Mouse (Mus musculus): ENCODE results near the gene Tmx2. TPM values are rescaled to one million over a fixed set of nuclear protein-coding genes. Genes with fewer than 3 reads are reported as not detected.

Gene Tmx2
- polyA plus RNA-seq, 1 experiment from 2014 or later, result 185 TPM

GRCm38 (mm10) chr2:84703497-84703896 lies 24.6 kb upstream of the Tmx2 start:
- H3K36me3 ChIP-seq (ENCODE audit: control insufficient read depth, insufficient read depth, low read length), result no peaks in the 10 kb centered on the region
- H3K27ac ChIP-seq (ENCODE audit: low read depth, low read length), result no peak overlapping the region
- no peak overlapping the region for H3K9ac ChIP-seq (ENCODE audit: low read depth, low read length)
- no peaks in the 10 kb centered on the region for H3K27me3 ChIP-seq (ENCODE audit: control insufficient read depth, insufficient read depth, low read length)
- no peaks in the 10 kb centered on the region for H3K9me3 ChIP-seq (ENCODE audit: control insufficient read depth, low read length)
- DNase-seq (ENCODE audit: low spot score), result no peak
- H3K4me1 ChIP-seq (replicated peaks; ENCODE audit: control insufficient read depth, insufficient read depth, low read length), result no peaks in the 10 kb centered on the region
- H3K4me3 ChIP-seq (ENCODE audit: low read depth, low read length), result no peak overlapping the region
- 97% methylated on average over 1 of the region's 1 CpGs for WGBS
- ATAC-seq (ENCODE audit: low FRiP score), result no peak
- no peak overlapping the region for H3K4me2 ChIP-seq (replicated peaks; ENCODE audit: low read depth, low read length)

- Histone ChIP-seq H3K4me3 (ENCODE audit: low read depth, low read length) (no peak overlapping the region), H3K9ac (ENCODE audit: low read depth, low read length) (no peak overlapping the region), H3K27ac (ENCODE audit: low read depth, low read length) (no peak overlapping the region), H3K4me2 (replicated peaks; ENCODE audit: low read depth, low read length) (no peak overlapping the region), H3K27me3 (ENCODE audit: control insufficient read depth, insufficient read depth, low read length) (no peaks in the 10 kb centered on the region), H3K4me1 (replicated peaks; ENCODE audit: control insufficient read depth, insufficient read depth, low read length) (no peaks in the 10 kb centered on the region), H3K9me3 (ENCODE audit: control insufficient read depth, low read length) (no peaks in the 10 kb centered on the region), H3K36me3 (ENCODE audit: control insufficient read depth, insufficient read depth, low read length) (peaks cover 12% of the 10 kb centered on the region)
- WGBS, result 95% methylated on average over 5 of the region's 5 CpGs
- ATAC-seq (ENCODE audit: low FRiP score) (no peak), DNase-seq (ENCODE audit: low spot score) (no peak)
Observed at GRCm38 (mm10) chr2:84695007-84695695, 16.2 kb upstream of the Tmx2 start.

- Histone ChIP-seq H3K27ac (ENCODE audit: low read depth, low read length) (no peak overlapping the region), H3K27me3 (ENCODE audit: control insufficient read depth, insufficient read depth, low read length) (no peaks in the 10 kb centered on the region), H3K4me2 (replicated peaks; ENCODE audit: low read depth, low read length) (no peak overlapping the region), H3K9me3 (ENCODE audit: control insufficient read depth, low read length) (no peaks in the 10 kb centered on the region), H3K4me1 (replicated peaks; ENCODE audit: control insufficient read depth, insufficient read depth, low read length) (no peaks in the 10 kb centered on the region), H3K4me3 (ENCODE audit: low read depth, low read length) (no peak overlapping the region), H3K36me3 (ENCODE audit: control insufficient read depth, insufficient read depth, low read length) (peaks cover 28% of the 10 kb centered on the region), H3K9ac (ENCODE audit: low read depth, low read length) (no peak overlapping the region)
- ATAC-seq (ENCODE audit: low FRiP score) (no peak), DNase-seq (ENCODE audit: low spot score) (no peak)
- 91% methylated on average over 12 of the region's 12 CpGs for WGBS
Observed at GRCm38 (mm10) chr2:84690050-84690449, 11.1 kb upstream of the Tmx2 start.

- Histone ChIP-seq H3K36me3 (ENCODE audit: control insufficient read depth, insufficient read depth, low read length) (peaks cover 21% of the 10 kb centered on the region), H3K9ac (ENCODE audit: low read depth, low read length) (no peak overlapping the region), H3K4me1 (replicated peaks; ENCODE audit: control insufficient read depth, insufficient read depth, low read length) (no peaks in the 10 kb centered on the region), H3K4me3 (ENCODE audit: low read depth, low read length) (no peak overlapping the region), H3K27me3 (ENCODE audit: control insufficient read depth, insufficient read depth, low read length) (no peaks in the 10 kb centered on the region), H3K27ac (ENCODE audit: low read depth, low read length) (no peak overlapping the region), H3K4me2 (replicated peaks; ENCODE audit: low read depth, low read length) (no peak overlapping the region), H3K9me3 (ENCODE audit: control insufficient read depth, low read length) (no peaks in the 10 kb centered on the region)
- WGBS, result 73% methylated on average over 2 of the region's 2 CpGs
- no peak for ATAC-seq (ENCODE audit: low FRiP score)
- no peak for DNase-seq (ENCODE audit: low spot score)
Observed at GRCm38 (mm10) chr2:84688080-84688844, 9.3 kb upstream of the Tmx2 start.

- H3K4me2 ChIP-seq (replicated peaks; ENCODE audit: low read depth, low read length), result no peak overlapping the region
- DNase-seq (ENCODE audit: low spot score) (no peak), ATAC-seq (ENCODE audit: low FRiP score) (no peak)
- 91% methylated on average over 6 of the region's 6 CpGs for WGBS
- peaks cover 9% of the 10 kb centered on the region; the same call in 1 of the 2 replicates for H3K36me3 ChIP-seq (ENCODE audit: control insufficient read depth, insufficient read depth, low read length)
- peaks cover 3% of the 10 kb centered on the region for H3K4me1 ChIP-seq (replicated peaks; ENCODE audit: control insufficient read depth, insufficient read depth, low read length)
- no peak overlapping the region for H3K27ac ChIP-seq (ENCODE audit: low read depth, low read length)
- H3K9ac ChIP-seq (ENCODE audit: low read depth, low read length), result no peak overlapping the region
- H3K9me3 ChIP-seq (ENCODE audit: control insufficient read depth, low read length), result no peaks in the 10 kb centered on the region
- H3K4me3 ChIP-seq (ENCODE audit: low read depth, low read length), result no peak overlapping the region
- no peaks in the 10 kb centered on the region for H3K27me3 ChIP-seq (ENCODE audit: control insufficient read depth, insufficient read depth, low read length)
Observed at GRCm38 (mm10) chr2:84682605-84683183, 3.8 kb upstream of the Tmx2 start.

DNA sequence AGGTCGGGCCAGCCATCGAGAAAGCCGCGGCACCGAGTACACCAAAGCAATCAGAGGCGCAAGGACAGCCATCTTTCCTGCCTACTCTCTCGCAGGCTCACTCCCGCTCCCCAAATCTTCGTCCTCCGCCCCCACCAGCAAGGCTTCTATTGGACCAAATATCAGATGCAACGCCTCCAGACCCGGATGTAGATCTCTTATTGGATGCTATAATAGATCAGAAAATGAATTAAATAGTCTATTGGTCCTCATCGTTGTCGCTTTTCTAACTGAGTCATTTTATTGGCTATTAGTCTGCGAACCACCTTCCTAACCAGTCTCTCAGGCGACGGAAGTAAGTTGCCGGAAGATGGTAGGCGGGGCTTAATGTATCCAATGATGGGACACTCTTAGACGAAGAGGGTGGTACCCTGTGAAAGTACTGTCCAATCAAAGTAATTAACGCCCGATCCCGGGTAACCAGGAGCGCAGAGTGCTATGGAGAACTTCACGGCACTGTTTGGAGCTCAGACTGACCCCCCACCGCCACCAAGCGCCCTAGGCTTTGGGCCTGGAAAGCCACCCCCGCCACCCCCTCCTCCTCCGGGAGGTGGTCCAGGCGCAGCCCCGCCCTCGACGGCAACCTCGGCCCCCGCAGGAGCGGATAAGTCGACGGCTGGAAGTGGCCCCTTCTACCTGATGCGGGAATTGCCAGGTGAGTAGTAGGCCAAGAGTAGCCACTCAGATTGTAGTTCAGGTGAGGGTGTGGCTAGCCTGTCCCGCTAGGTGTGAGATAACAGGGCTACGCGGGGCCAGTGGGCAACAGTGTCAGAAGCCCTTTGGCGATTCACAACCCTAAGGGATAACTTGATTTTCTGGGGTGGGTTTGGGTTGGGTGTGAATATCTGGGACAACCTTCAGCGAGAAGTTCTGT lies 716 bp downstream of the Tmx2 start, which contains the start of the genes Gm28635 and Med19:
Gene Gm28635 (minus strand): TSS at position 74 of the 913 bp plus-strand sequence.
Gene Med19 (plus strand): TSS at position 435 of the 913 bp plus-strand sequence.
- peak within 1 kb of the TSS; percentile 89 for H3K9ac ChIP-seq (ENCODE audit: low read depth, low read length)
- peak; percentile 100 for ATAC-seq (ENCODE audit: low FRiP score)
- peak within 1 kb of the TSS; percentile 97 for H3K4me3 ChIP-seq (ENCODE audit: low read depth, low read length)
- no peaks in the 10 kb centered on the region for H3K9me3 ChIP-seq (ENCODE audit: control insufficient read depth, low read length)
- H3K27me3 ChIP-seq (ENCODE audit: control insufficient read depth, insufficient read depth, low read length), result no peaks in the 10 kb centered on the region
- peak within 1 kb of the TSS; percentile 58 for H3K27ac ChIP-seq (ENCODE audit: low read depth, low read length)
- WGBS, result under 1% methylated on average over 43 of the region's 44 CpGs
- DNase-seq (ENCODE audit: low spot score), result peak; percentile 97
- 0 out of 2 replicates have a peak, but pooled peaks cover 2% of the 10 kb centered on the region for H3K36me3 ChIP-seq (ENCODE audit: control insufficient read depth, insufficient read depth, low read length)
- H3K4me2 ChIP-seq (replicated peaks; ENCODE audit: low read depth, low read length), result peak within 1 kb of the TSS; percentile 51
- H3K4me1 ChIP-seq (replicated peaks; ENCODE audit: control insufficient read depth, insufficient read depth, low read length), result peaks cover 3% of the 10 kb centered on the region

GRCm38 (mm10) chr2:84677270-84677967 lies 1.5 kb downstream of the Tmx2 start:
- peak; percentile 58 for DNase-seq (ENCODE audit: low spot score)
- ATAC-seq (ENCODE audit: low FRiP score), result peak; percentile 75
- Histone ChIP-seq H3K9ac (ENCODE audit: low read depth, low read length) (peak overlapping the region; percentile 37), H3K36me3 (ENCODE audit: control insufficient read depth, insufficient read depth, low read length) (0 out of 2 replicates have a peak, but pooled peaks cover 2% of the 10 kb centered on the region), H3K4me3 (ENCODE audit: low read depth, low read length) (peak overlapping the region; percentile 40), H3K4me1 (replicated peaks; ENCODE audit: control insufficient read depth, insufficient read depth, low read length) (peaks cover 3% of the 10 kb centered on the region), H3K9me3 (ENCODE audit: control insufficient read depth, low read length) (no peaks in the 10 kb centered on the region), H3K27ac (ENCODE audit: low read depth, low read length) (0 out of 2 replicates have a peak overlapping the region, but pooled peaks have one; percentile 2), H3K4me2 (replicated peaks; ENCODE audit: low read depth, low read length) (peak overlapping the region; percentile 31), H3K27me3 (ENCODE audit: control insufficient read depth, insufficient read depth, low read length) (no peaks in the 10 kb centered on the region)
- WGBS, result 10% methylated on average over 22 of the region's 22 CpGs
